Mouse (Mus musculus): Measurements from ENCODE around the gene Camta1.

Camta1 gene

DNA sequence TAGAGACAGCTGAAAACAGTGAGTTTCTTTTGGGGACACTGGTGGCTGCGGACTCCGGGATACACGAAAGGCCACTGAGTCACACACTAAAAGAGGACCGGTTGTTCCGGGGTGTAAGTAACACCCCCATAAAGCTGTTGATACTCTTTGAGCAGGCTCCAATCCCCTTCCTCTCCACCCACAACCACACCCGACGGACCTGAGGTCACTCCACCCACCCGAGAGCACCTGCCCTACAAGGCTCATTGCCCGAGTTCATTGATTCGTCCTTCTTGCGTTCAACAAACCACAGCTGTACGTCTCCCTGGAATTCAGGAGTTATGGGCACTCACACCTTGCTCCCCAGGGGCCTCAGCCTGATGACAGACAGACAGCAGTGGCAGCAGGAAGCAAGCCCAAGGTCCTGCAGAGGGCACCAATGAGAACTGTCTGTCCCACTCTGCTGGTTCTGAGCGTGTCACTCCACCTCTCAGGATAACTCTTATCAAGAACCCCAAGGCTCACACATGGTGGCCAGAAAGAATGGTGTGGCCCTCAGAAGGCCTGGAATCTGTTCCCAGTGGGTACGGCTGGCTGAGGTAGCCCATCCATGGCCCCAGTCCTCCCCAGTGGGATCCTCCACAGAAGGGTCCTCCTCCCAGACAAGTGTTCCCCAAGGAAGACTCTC lies 158.5 kb downstream of the Camta1 start:
- in situ Hi-C loops (cut with MboI; ENCODE audit: unreplicated experiment in 2 of 2): no loop called here

DNA sequence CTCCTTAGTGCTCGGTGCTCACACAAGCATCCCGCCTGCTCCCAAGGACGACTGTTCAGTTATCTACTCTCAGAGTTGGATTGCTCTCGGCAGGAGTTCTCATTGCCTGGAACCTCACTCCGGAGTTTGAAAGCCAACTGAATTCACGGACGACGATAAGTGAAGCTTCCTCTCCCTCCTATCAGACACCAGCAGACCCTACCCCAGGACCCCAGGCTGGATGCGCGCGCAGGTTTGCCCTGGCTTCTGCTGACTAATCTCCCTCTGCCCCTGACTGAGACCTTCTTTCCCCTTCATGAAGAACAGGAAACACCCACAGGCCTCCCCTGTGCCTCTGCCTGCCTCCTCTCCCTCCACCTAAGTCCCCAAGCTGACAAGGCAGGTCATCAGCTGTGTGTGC lies 159.2 kb downstream of the Camta1 start:
- in situ Hi-C loops (cut with MboI; ENCODE audit: unreplicated experiment in 2 of 2): no loop called here

DNA sequence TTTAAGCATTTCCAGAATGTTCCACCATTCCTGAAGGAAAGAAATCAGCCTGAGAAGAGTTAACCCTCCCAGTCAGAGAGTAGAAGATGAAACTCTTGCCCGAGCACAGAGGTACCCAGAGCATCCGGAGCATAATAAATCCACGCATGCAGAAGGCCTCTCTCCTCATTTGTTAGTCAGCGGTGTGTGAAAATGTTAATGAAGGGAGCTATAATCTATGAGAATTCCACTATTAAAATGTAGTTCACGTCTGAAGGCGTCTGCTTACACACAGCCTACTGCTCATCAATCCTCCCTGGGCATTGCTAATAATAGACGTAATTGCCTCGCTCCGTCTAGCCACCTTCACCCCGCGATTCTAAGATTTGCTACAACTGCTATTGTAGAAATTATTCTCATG lies 165.7 kb downstream of the Camta1 start:
- in situ Hi-C loops (cut with MboI; ENCODE audit: unreplicated experiment in 2 of 2): no loop called here

DNA sequence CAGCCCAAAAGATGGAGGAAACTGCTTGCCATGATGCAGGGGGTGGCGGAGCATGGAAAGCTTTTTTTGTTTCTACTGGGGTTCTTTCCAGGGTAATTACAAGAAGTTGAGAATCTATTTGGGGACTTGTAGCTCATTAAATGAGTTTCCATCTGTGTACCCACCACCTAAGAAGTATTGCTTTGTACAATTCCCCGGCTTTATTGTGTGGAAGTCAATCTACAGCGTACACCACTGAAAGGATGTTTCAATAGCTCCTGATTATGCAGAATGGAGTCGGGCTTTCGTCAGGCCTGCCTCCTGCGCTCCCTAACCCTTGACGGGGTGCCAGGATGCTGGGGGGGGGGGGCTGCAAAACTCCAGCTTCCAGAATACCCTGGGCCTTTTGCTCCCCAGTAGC lies 167.1 kb downstream of the Camta1 start:
- in situ Hi-C loops (cut with MboI; ENCODE audit: unreplicated experiment in 2 of 2): no loop called here

DNA sequence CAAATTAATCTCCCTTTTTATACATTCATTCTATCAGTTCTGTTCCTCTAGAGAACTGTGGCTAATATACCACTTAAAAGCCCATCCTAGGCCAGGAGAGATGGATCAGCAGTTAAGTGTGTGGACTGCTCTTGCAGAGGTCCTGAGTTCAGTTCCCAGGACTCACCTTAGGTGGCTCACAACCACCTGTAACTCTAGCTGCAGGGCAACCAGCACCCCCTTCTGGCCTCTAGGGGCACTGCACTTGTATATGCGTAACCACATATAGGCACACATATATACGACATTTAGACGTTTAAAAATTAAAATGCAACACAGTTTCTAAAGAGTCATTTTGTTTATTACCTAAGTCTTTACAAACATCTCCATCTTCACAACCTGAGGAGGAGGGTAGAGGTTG lies 167.6 kb downstream of the Camta1 start:
- in situ Hi-C loops (cut with MboI; ENCODE audit: unreplicated experiment in 2 of 2): no loop called here

DNA sequence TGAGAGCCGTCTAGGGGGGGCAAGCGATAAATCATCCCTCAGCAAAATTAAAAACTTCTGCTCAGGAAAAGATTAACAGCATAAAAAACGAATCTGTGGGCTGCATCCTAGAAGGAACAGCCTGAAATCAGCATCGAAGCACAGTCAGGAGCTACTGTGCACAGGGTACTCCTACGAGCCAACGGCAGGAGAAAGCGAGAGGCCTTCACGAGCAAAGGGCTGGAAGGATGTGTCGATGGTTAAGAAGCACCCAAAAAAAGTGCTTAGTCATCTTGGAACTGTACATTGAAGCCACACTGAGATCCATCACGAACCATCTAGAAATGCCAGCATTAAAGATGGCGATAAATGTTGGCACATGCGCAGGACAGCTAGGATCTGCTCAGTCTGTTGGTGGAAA lies 171.6 kb downstream of the Camta1 start:
- in situ Hi-C loops (cut with MboI; ENCODE audit: unreplicated experiment in 2 of 2): no loop called here

DNA sequence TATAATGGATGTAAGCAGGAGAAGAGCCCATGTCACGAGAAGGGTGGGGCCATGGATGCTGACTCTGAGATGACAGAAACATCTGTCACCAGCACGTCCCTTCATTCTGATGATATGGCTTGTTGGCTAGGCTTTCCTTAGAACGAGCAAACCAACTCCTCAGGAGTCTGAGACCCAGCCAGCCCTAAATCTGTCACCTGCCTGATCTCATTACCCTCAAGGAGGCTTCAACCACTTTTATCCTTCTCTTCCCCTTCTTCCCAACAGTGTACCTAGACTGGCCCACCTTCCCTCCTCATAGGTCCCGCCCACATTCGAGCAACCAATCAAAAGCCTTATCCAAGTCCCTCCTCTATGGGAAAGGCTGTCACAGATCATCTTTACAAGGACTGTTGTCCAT lies 173.5 kb downstream of the Camta1 start:
- in situ Hi-C loops (cut with MboI; ENCODE audit: unreplicated experiment in 2 of 2): no loop called here

DNA sequence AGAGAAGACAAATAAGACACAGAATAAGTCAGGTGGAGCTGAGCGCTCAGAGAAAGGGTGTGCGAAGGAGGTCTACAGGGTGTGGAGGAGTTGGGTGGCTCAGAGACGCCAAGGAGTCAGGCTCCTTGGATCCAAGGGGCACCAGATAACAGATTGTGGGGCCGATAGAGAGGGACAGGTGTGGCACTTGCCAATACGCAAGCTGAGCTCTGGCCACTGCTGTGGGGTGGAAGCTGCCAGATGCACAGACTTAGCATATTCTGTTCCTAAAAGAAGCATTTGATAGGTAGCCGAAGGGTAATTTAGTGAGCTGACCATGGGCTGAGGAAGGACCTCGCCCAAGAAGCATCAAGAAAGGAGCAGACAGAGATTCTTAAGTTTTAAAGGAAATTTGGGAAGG lies 177.1 kb downstream of the Camta1 start:
- in situ Hi-C loops (cut with MboI; ENCODE audit: unreplicated experiment in 2 of 2): no loop called here

DNA sequence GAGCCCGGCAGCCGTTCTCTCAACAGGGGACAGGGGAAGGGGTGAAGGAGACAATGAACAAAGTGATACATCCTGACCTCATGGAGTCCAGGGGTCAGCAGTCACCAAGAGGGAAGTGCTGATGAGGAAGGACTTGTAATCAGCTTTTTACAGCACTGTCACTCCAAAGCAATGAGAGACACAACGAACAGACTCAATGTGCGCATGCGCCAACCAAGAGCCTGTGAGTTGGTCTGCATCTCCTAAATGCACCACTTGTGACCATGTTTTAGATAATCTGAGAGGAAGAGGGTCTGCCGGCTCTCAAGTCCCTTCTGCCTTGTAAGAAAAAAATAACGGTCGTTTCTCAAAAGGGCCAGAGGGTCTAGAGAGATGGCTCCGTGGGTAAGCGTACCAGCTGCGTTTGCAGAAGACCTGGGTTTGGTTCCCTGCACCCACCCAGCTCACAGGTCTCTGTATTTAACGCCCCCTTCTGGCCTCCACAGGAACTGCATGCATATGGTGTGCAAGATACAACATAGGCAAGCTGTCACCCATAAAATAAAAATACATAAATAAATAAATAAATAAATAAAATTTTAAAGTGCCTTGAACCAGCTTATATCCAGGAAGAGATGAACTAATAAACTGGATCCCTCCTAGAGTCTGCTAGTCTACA lies 178.7 kb downstream of the Camta1 start:
- in situ Hi-C loops (cut with MboI; ENCODE audit: unreplicated experiment in 2 of 2): no loop called here

DNA sequence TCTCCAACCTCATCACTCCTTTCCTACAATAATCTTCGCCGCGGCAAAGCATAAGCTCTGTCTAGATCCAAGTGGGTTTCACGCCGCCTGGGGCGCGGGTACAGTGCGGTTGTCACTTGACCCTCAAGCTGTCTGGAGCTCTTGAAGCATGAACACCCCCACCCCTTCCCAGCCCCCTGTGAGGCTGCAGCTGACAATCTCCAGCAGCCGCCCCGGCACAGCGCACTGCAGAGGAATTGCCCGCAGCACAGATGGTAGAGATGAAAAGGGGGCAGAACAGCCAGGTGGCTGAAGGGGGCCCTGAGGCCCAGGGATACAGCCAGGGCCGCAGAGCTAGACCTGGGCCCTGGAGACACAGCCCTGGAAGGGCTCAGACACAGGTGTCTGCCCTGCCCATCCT lies 189.2 kb downstream of the Camta1 start:
- in situ Hi-C loops (cut with MboI; ENCODE audit: unreplicated experiment in 2 of 2): no loop called here

DNA sequence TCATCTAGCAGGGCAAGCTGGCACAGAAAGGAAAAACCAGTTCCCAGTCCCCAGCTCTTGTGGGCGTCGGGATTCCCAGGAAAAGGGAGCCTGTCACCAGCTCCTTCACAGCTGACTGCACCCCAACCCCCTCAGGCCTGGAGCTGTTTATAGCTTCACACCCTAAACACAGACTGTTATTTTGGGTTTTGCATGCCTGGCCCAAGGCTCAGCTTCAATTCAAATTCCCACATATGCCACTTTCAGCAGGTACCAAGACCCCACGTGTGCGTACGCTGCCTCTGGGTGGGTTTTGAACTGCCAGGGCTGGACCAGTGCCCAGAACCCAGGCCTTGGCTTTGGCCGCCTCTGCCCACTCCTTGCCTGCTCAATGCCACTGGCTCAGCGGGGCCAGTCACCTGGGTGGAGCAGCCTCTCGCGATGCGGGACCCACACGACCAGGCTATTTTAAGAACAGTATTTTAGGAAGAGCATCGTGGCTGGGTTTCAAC lies 195.2 kb downstream of the Camta1 start:
- in situ Hi-C loops (cut with MboI; ENCODE audit: unreplicated experiment in 2 of 2): no loop called here

DNA sequence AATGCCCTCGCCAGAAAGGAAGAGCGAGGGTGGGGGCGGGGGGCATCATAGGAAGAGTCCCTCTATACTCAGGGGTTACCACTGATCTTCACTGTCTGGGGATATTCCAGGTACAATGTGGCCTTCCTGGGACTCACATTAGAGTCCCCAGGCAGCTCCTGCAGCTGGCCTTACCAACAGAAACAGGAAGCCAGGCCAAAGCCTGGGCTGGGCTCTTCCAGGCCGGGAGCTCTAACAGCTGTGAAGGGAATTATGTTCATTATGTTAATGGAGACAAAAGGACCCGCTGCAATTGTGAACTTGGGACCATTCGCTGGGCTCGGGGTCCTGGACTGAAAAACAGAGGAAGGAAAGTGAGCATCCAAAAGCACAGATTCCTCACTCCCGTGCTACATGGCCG lies 200.2 kb downstream of the Camta1 start:
- in situ Hi-C loops (cut with MboI; ENCODE audit: unreplicated experiment in 2 of 2): no loop called here

DNA sequence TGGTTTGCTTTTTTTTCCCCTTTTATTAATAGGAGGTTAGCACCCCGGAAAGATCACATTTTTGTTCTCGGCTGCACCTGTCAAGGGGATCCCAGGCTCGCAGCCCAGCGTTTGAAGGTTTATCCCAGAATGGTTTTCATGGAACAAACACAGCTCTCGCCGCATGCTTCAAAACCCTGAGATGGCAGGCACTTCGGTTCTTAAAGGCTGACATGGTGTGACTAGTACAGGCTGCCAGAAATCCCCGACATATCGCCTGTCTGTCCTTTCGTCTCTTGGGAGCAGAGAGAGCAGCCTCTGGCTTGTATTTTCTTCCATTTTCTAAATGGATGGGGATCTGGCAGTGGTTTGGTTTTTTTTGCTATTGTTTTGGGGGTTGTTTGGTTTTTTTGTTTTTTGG lies 205.2 kb downstream of the Camta1 start:
- in situ Hi-C loops (cut with MboI; ENCODE audit: unreplicated experiment in 2 of 2): no loop called here

DNA sequence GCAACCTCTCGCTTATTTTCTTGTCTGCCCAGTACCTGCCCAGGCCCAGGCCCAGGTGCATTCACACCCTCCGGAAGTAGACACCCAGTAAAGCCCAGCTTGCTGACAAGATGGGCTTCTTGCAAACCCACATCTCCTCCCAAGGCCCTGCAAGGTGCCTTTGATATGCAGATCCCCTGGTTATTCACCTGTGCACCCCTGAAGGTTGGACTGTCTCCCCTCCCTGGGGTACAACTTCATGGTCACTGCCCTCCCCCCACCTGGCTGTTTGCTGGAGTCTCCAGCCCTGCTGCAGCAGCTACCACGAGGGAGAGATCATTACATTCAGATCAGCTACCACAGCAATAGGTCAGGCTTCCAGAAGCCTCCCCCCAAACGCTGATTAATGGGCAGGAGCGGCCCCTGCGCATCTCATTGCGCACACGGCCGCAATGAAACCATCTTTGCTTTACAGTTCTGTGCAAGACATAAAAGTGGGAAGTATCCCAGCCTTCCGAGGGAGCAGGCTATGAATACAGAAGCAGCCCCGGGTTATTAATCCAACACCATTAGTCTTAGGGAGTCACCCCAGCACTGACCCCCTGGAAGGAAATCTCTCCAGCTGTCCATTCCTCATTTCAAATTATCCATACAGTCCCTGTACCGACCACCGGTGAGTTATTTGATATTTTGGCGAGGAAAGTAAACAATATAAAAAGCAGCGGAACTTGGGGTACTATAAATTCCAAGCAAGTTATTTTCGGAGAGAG lies 205.9 kb downstream of the Camta1 start:
- in situ Hi-C loops (cut with MboI; ENCODE audit: unreplicated experiment in 2 of 2): no loop called here

DNA sequence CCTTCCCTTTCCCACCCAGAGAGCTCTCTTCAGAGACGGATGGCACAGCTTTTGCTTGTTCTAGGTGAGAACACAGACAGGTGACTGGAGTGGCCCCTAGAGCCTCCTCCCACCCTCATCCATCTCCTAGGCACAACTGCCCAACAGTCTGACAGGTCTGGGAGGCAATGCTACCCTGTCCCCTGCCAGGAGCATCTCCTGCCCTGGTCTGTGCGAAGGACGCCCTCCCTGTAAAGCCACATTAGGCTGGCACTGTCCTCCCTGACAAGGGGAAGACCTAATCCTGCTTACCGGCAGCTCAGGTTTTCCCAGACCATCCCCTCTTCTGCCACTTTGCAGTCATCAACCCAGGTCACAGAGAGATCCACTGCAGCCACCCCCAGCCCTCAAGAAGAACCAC lies 206.4 kb downstream of the Camta1 start:
- in situ Hi-C loops (cut with MboI; ENCODE audit: unreplicated experiment in 2 of 2): no loop called here

DNA sequence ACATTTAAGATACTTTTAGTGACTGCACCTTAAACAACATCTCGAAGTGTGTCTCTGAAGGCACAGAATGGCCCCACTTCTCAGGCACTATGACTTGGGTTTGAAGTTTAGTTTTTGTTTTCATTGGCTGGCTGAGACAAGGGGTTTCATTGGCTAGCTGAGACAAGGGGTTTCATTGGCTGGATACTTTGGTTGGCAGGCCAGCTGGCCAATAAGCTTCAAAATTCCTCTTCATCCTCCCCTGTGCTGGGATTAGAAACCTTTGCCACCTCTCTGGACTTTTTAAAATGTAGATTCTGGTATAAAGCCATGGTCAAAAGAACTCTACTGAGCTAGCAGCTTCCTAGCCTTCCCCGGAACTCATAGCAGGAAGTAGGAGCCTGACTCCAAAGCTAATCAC lies 219.3 kb downstream of the Camta1 start:
- in situ Hi-C loops (cut with MboI; ENCODE audit: unreplicated experiment in 2 of 2): no loop called here

DNA sequence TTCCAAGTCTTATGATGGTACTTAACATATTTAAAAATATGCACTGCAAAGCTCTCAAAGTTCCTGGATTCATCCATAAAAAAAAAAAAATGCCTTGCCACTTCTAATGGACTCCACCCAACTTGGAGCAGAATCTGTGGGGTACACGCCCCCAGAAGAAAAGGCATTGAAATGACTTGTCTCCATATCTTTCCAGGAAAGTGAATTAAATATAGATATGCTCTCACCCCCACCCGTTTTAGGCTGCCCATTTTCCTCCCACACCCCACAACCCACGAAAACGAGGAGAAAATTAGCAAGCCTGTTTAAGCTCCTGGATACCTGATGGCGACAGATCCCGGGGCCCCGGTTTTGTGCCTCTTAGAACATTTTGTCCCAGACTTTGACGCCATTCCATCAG lies 220.7 kb downstream of the Camta1 start:
- in situ Hi-C loops (cut with MboI; ENCODE audit: unreplicated experiment in 2 of 2): no loop called here

DNA sequence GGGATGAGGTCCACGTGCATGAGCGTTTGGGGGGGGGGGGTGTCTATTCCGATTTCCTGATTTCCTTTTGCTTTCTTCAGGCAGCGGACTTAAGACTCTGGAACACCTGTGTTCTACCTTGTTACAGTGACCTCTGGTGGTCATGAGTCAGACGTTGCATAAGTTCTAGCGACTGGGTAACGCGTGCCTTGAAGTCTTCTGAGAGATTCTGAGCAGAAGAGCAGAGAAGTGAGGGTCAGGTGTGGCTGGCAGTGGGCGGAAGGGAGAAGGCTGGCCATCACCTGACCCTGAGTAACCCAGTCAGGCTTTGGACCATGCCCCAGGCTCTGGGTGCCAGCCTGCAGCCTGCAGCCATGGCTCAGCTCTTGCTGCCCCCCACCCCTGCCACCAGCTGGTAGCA lies 222.7 kb downstream of the Camta1 start:
- in situ Hi-C loops (cut with MboI; ENCODE audit: unreplicated experiment in 2 of 2): no loop called here

DNA sequence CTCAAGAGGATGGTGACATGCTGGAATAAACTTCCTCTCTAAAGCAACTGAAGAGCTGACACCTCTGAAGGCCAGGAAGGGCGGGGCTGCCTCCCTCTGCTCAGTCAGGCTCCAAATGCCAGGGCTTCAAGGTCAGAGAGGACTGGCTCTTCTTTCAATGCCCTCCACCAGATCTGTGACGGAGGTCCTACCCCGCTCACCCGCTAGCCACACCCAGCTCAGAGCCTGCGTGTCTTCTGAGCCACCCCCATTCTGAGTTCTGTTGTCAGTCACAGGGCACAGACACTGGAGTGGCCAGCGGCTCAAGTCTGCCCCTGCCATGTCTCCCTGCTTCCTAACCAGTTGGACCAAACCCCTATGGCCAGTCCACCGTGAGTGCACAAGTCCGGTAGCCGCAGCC lies 224.3 kb downstream of the Camta1 start:
- in situ Hi-C loops (cut with MboI; ENCODE audit: unreplicated experiment in 2 of 2): no loop called here

DNA sequence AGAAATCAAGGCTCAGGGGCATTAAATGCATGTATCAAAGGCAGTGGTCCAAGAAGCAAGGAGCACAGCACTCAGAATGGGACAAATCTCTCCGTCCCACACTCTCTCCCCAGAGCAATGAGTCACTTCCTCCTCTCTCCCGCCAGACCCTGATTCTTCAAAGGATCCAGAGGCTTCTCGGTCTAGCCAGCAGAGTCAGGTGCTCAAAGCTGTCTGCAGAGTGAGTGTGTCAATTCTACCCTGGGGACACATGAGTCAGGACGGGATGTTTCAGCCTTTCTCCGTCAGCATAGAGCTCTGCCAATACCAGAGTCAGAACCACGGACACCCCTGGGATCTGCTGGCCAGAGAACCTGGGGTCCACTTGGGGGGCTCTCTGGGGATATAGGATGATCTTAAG lies 226.9 kb downstream of the Camta1 start:
- in situ Hi-C loops (cut with MboI; ENCODE audit: unreplicated experiment in 2 of 2): no loop called here

DNA sequence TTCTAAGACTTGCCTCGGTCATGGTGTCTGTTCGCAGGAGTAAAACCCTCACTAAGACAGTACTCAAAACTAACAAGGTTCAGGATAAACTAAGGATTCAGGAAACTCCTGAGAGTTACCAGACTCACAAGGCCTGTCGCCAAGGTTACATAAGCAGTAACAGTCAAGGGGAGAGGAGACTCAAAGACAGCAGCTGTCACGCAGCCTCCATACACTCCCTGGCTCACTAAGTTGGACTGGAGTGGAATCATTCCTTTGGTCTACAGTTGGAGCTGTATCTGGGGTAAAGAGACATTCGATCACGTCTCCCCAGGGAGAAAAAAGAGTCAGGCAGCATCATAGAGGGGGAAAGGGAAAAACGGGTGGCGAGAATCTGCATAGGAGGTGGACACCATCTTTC lies 227.9 kb downstream of the Camta1 start:
- in situ Hi-C loops (cut with MboI; ENCODE audit: unreplicated experiment in 2 of 2): no loop called here

DNA sequence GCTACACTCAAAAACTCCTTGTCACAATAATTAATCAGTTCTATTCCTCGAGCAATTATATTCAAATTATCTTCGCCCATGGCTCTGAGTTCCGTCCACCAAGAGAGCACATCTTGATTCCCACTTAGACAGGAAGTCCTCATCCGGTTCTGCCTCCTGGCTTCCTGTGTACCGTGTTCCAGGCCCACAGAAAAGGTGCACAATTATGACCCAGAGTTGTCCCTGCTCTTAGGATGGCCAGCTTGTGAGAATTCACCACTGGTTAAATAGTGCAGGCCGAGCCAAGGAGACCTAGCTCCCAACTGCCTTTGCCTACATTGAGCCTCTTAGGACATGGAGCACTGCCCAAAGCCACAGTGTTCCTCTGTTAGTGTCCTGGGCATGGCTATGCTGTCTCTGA lies 229.4 kb downstream of the Camta1 start:
- in situ Hi-C loops (cut with MboI; ENCODE audit: unreplicated experiment in 2 of 2): no loop called here

All from v-Abl transformed pro-B cells (cell line).